Mouse (Mus musculus) yolk sac, embryonic 10.5 days (tissue): ENCODE results near the gene Pgp.

Experiments
- DNase-seq: peaks from one replicate; pipeline ENCODE4 v3.0.0-alpha.2; 2017; ENCODE audit warnings: low spot score

Gene Pgp

DNA sequence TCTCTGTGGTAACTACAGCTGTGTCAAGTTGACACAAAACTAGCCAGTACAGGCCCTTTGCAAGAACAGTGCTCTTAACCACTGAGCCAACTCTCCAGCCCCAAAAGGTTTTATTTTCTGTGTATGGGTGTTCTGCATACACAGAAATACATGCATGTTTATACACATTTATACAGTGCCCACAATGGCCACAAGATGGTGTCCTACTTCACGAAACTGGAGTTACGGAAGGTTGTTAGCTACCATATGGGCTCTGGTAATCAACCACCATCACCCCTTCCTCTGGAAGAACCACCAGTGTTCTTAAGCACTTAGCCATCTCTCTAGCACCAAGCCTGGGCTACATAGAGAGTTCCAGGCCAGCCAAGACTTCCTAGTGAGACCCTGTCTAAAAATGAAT is 8.6 kb upstream of the Pgp start:
- no peak for DNase-seq

DNA sequence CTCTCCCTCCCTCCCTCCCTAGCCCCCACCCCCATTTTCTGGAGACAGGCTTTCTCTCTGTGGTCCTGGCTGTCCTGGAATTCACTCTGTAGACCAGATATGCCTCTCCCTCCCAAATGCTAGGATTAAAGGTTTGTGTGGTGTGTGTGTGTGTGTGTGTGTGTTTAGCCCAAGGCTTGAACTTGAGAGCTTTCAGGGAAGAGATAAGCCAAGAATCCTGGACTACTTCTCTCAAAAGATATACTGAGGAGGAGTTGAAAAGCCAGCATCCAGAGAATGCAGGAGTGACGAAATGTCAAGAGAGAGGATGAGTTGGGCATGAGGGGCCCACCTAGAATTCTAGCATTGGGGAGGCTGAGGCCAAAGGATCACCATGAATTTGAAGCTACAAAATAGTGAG is 7.3 kb upstream of the Pgp start:
- no peak for DNase-seq

GRCm38 (mm10) chr17:24463374-24464133 is 6.6 kb upstream of the Pgp start:
- no peak for DNase-seq

DNA sequence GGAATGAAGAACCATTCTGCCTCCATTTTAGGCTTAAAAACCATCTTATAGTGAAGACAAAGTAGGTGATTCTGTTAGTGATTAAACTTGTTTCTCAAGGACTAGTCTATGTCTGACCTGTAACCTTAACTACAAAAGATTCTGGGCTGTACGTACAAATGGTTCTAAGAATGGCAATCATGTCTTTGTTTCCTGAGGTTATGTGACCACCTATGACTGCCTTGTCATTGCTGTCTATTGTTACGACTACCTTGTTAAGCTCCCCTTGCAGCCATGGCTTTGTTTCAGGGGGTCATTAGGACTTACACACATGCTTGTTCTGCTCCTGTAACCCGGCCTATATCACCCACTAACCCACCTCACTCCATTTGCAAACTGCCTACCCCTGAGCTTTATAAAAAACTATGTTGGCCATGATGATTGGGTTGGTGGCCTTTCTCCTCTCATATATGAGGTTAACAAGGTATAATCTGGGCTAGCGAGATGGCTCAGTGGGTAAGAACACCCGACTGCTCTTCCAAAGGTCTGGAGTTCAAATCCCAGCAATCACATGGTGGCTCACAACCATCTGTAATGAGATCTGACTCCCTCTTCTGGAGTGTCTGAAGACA is 1.5 kb upstream of the Pgp start:
- no peak for DNase-seq

- no peak for DNase-seq
Observed at GRCm38 (mm10) chr17:24469336-24469909, 769 bp upstream of the Pgp start.

DNA sequence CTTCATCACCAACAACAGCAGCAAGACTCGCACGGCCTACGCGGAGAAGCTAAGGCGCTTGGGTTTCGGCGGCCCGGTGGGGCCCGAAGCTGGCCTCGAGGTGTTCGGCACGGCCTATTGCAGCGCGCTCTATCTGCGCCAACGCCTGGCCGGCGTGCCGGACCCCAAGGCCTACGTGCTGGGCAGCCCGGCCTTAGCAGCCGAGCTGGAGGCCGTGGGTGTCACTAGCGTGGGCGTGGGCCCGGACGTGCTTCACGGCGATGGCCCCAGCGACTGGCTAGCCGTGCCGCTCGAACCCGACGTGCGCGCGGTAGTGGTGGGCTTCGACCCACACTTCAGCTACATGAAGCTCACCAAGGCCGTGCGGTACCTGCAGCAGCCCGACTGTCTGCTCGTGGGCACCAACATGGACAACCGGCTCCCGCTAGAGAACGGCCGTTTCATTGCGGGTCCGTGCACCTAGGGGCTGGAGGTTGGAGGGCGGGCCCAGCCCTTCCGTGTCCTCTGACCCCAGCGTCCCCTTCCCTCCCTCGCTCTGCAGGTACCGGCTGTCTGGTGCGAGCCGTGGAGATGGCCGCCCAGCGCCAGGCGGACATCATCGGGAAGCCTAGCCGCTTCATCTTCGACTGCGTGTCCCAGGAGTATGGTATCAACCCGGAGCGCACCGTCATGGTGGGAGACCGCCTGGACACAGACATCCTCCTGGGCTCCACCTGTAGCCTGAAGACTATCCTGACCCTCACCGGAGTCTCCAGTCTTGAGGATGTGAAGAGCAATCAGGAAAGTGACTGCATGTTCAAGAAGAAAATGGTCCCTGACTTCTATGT is 722 bp downstream of the Pgp start:
- peak; percentile 48 for DNase-seq

DNA sequence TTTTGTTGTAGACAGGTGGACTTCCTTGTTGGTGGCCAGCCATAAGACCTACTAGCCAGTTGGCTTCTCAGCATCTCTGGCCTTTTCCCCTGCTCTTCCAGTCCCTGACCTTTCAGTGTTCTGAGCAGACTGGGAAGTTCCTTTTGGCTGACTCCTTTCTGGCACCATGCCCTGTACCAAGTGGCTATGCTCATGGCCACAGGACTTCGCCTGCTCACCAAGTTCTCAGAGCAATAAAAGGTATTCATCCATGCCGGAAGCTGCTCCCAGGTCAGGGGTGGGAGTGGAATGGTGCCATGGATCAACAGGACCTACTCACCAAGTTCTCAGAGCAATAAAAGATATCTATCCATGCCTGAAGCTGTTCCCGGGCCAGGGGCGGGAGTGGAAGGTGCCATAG is 2.3 kb downstream of the Pgp start:
- no peak for DNase-seq

DNA sequence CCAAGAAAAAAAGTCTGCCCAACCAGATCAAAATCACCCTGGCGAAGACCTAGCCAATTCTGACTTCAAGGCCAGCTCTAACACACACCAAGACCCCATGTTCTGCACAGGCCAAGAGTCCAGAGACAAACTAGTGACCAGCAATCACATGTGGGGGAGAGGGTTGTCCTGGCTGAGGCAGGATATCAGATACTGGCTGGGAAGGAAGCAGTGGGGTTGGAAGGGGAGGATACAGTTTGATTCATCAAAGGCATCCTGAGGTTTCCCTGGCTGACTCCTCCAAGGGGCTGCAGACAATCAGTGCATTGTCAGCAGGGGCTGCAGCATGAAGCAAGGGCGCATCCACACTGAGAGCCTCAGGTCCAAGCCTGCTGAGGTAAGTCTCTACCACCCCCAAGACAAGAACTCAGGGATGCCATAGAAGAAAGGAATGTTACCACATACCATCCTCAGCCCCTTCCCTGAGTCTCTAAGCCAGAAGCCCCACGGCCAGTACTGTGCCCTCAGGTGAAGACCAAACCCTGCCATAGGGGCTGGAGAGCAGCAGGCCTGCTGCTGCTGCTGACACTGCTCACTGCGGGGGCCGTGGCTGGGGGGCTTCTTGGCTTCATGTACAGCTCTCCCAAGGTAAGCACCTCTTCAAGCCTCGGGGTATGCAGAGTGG is 3.6 kb downstream of the Pgp start, which contains the start of gene Bricd5:
Gene Bricd5, plus strand, starts transcription at position 273 of the 664 bp plus-strand sequence.
- DNase-seq, result no peak

DNA sequence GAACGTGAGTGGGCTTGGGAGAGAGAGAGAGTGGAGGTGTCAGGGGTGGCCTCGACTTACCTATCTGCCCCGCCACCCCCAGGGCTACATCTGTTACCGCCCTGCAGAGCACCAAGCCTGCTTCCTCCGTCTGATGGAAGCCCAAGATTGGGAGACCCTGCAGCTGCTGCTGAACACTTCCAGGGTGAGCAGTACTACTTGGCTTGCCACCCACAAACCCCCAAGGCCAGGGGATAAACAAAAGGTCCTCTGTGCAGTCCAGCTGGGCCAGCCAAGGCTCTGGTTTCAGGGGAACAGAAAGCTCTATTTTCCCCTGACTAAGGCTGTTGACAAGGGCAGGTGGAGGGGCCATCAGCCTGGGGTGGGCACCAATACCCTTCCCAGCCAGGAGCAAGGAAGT is 4.4 kb downstream of the Pgp start:
- DNase-seq, result no peak

DNA sequence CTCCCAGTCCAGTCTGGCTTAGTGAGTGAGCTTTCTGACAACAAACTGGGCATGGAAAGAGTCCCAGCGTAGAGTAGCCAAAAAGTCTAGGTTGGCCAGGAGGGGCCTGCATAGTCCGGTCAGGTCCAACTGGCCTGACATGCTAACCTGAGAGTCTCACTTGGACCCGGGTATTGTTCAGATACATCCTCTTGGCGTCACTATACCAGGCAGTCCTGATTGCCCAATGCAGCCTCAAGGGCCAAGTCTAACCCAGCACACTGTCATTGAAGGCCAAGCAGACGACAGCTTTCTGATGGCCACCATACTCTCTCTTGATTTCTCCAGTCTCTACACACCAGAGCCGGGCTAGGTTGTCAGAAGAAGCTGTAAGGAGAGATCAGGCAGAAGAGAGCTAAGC is 5.4 kb downstream of the Pgp start:
- DNase-seq, result no peak

DNA sequence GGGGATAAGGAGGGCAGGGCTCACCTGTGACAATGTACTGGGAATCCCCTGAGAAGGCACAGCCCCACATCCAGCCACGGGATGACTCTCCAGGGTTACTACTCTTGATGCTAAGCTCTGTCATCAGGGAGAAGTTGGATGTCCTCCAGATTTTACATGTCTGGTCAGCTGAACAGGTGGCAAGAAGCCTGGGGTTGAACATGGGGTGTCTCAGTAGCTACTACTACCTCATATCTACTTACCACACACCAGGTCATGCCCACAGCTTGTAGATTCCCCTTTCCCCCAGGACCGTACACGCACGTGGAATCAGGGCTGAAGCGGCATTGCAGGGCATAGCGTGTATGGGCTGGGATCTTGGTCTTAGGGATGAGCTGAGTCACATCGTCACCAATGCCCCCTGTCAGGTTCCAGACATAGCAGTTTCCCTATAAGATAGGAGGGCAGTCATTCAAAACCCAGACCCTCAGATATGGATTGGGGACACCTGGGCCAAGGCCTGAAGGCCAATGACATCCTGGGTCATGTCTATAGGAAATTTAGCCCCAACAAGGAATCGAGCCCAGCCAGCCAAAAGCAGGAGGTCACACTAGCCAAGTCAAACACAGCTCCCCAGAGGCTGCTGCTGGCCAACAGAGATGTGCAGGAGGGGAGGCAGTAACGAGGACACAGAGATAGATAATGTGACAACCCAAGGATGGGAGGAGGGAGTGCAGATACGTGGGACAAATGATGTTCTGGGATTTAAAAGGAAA is 6.0 kb downstream of the Pgp start:
- DNase-seq, result no peak

DNA sequence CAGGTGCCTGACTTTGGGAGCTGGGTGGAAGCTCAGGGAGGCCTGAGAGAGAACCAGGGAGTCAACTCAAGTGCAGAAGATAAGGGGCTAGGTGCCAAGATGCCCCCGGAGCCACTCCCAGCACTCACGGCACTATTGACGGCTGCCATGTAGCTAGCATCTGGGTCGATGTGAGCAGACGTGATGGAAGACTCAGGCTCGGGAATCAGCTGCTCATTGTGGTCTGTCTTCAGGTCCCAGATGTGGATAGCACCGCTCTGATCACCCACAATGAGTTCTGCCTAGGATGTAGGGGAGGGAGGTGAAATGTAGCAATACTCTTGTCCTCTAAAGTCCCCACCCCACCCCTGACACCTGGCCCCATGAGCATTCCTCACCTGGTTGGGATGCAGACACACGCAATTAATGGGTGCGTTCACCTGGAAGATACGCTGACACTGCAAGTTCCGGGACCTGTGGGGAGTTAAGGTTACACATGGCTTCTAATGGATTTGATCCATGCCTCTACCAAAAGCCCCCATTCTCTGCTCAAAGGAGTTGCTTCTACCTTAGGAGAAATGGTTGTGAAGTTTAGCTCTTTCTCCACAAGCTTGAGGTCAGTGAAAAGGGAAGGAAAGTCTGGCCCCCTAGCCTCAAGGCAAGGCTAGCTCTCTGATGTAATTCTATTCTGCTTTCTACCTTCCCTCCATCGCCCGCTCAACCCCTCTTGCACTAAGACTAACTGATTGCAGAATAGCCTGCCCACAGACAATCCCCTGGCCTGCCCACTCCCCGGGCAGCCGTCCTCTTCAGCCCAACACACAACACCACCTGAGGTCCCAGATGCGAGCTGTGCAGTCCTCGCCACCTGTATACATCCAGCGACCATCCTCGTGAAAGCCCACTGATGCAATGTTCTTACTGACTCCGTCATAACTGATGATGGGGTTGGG is 7.1 kb downstream of the Pgp start:
- DNase-seq, result no peak

- DNase-seq, result no peak
Observed at GRCm38 (mm10) chr17:24477985-24478600, 7.9 kb downstream of the Pgp start.

DNA sequence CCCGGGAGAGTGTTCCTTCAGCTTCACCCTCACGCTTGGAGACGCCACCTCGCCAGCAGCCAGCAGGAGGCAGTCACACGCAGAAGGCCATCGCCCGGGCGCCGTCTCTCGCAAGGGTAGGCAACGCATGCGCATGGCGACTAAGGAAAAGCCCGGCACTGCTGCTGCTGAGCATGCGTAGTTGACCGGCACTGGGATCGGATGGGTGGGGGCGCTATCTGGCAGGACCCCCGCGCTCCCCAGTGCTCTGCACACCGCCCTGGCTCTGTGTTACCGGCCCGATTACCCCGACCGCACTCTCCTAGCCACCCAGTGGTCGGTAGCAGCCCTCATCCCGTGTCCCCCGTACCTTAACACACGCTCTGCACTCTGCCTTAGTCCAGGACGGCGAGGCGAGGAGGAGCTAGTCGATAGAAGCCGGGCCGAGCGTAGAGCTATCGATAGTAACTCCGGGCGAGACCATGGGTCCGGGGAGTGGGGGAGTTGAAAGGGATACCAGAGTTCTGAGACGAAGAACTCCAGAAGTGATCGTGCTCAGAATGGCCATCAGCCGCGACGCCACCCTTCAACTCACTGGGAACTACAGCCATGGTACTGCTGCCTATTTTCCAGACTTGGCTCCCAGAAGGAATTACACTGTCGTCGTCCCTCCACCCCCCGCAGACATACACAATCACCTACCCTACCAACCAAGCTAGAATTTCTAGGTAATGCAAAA is 8.6 kb downstream of the Pgp start, which contains the start of gene Mlst8:
Gene Mlst8, minus strand, starts transcription at position 416 of the 718 bp plus-strand sequence.
- peak; percentile 97 for DNase-seq

- DNase-seq, result no peak
Observed at GRCm38 (mm10) chr17:24479431-24479830, 9.2 kb downstream of the Pgp start.

DNA sequence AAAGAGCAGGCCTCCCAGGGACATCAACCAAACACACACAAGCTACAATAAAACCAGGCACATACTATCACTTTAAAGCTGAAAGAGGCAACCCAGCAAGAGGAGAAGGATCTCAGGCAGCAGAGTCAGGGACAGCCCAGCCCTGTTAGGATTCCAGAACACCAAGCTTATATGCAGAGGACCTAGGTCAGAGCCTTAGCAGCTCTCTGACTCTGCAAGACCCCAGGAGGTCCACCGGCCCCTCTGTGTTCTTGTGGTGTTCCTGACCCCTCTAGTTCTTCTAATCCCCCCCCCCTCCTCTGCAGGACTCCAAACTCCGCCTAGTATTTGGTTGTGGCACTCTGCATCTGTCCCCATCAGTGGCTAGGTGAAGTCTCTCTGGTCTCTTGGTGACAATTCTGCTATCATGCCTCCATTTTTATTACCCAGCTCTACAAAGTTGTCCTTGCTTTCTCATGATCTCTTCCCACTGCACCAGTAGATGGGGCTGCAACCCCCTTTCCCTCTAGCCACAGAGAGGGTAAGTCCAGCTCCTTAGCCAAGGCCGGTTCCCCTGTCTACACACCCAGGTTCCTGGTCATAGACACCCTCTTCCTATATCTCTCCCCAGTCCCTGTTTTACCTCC is 10.1 kb downstream of the Pgp start:
- DNase-seq, result no peak

- DNase-seq, result no peak
Observed at GRCm38 (mm10) chr17:24481027-24481815, 11.0 kb downstream of the Pgp start.

GRCm38 (mm10) chr17:24483495-24483894 is 13.3 kb downstream of the Pgp start:
- DNase-seq, result no peak
